Mouse (Mus musculus) lung, postnatal 0 days (tissue): Measurements from ENCODE around the gene Bola1.

Source experiments
- CTCF ChIP-seq: IDR thresholded peaks from 2 replicates; pipeline ENCODE4 v1.5.1; 2016; ENCODE audit warnings: antibody characterized with exemption, mild to moderate bottlenecking
- EP300 ChIP-seq: IDR thresholded peaks from 2 replicates; pipeline ENCODE4 v1.6.1; 2016; ENCODE audit warnings: antibody characterized with exemption, mild to moderate bottlenecking, control low read depth

- TF ChIP-seq CTCF (no peak), EP300 (no peak)
These were observed 47.8 kb downstream of the Bola1 start for GRCm38 (mm10) chr3:96171583-96172196.
